Mouse (Mus musculus) limb, embryonic 12.5 days (tissue): ENCODE measurements at regions not wholly inside any gene's neighbourhood (a gene's known extent, or its start where the extent isn't known, plus 50 kb on each side); places are given as distances from the start of the nearest gene placed in this dataset.

Source experiments
- ATAC-seq: fragments of 200-750 bp; cut with Nextera tagmentation; 2 replicates; pipeline ENCODE4 v1.8.0; 2017; ENCODE audit warnings: low read depth, moderate TSS enrichment; ENCODE audit not compliant: insufficient number of reproducible peaks, insufficient read depth, low FRiP score, low TSS enrichment
- H3K27ac ChIP-seq: fragments of 300-500 bp; sonication (generic); 2 replicates; pipeline ENCODE4 v1.5.1; 2016; ENCODE audit warnings: mild to moderate bottlenecking, moderate library complexity
- H3K27me3 ChIP-seq: fragments of 300-500 bp; sonication (generic); 2 replicates; pipeline ENCODE4 v1.6.1; 2016; ENCODE audit warnings: mild to moderate bottlenecking, moderate library complexity
- H3K36me3 ChIP-seq: fragments of 300-500 bp; sonication (generic); 2 replicates; pipeline ENCODE4 v1.6.1; 2016; ENCODE audit warnings: mild to moderate bottlenecking, moderate library complexity
- H3K4me1 ChIP-seq: fragments of 300-500 bp; sonication (generic); replicated peaks from 2 replicates; pipeline ENCODE4 v1.6.1; 2016
- H3K4me2 ChIP-seq: fragments of 300-500 bp; sonication (generic); 2 replicates; pipeline ENCODE4 v1.6.1; 2016; ENCODE audit warnings: mild to moderate bottlenecking, moderate library complexity
- H3K4me3 ChIP-seq: fragments of 300-500 bp; sonication (generic); replicated peaks from 2 replicates; pipeline ENCODE4 v1.5.1; 2016; ENCODE audit warnings: mild to moderate bottlenecking
- H3K9ac ChIP-seq: fragments of 300-500 bp; sonication (generic); replicated peaks from 2 replicates; pipeline ENCODE4 v1.6.1; 2016; ENCODE audit warnings: mild to moderate bottlenecking, moderate library complexity
- H3K9me3 ChIP-seq: fragments of 300-500 bp; sonication (generic); 2 replicates; pipeline ENCODE4 v1.6.1; 2016; ENCODE audit warnings: mild to moderate bottlenecking, moderate library complexity
- WGBS: fragments of 180-500 bp; shearing (Covaris S2); methylation state at CpG from one replicate; pipeline ENCODE4 v1.1.7; 2016; 5-methylcytosine and 5-hydroxymethylcytosine counted together

GRCm38 (mm10) chr3:104712711-104713110, 68.1 kb upstream of the Ppm1j start:
- Histone ChIP-seq H3K27ac (no peak overlapping the region), H3K9me3 (no peaks in the 10 kb centered on the region), H3K4me2 (no peak overlapping the region), H3K4me1 (peaks cover 2% of the 10 kb centered on the region; the same call in 1 of the 2 replicates), H3K4me3 (no peak overlapping the region), H3K9ac (no peak overlapping the region), H3K36me3 (no peaks in the 10 kb centered on the region), H3K27me3 (no peaks in the 10 kb centered on the region; the same call in 1 of the 2 replicates)
- no peak for ATAC-seq
- 72% methylated on average over 3 of the region's 3 CpGs for WGBS

- 24% methylated on average over 8 of the region's 8 CpGs for WGBS
- H3K4me2 ChIP-seq: peak overlapping the region; percentile 52
- H3K36me3 ChIP-seq: no peaks in the 10 kb centered on the region
- H3K9me3 ChIP-seq: no peaks in the 10 kb centered on the region
- ATAC-seq: peak; percentile 68; the same call in 1 of the 2 replicates
- H3K4me3 ChIP-seq: peak overlapping the region; percentile 9
- H3K9ac ChIP-seq: peak overlapping the region; percentile 2; the same call in 1 of the 2 replicates
- no peaks in the 10 kb centered on the region; the same call in 1 of the 2 replicates for H3K27me3 ChIP-seq
- no peaks in the 10 kb centered on the region; the same call in 1 of the 2 replicates for H3K4me1 ChIP-seq
- H3K27ac ChIP-seq: no peak overlapping the region
Measured at GRCm38 (mm10) chr3:104713836-104714631, 66.8 kb upstream of the Ppm1j start.

GRCm38 (mm10) chr3:104714679-104715326, 66.1 kb upstream of the Ppm1j start:
- WGBS: 56% methylated on average over 11 of the region's 11 CpGs
- peak overlapping the region; percentile 2; the same call in 1 of the 2 replicates for H3K9ac ChIP-seq
- ATAC-seq: no peak
- H3K4me3 ChIP-seq: peak overlapping the region; percentile 9
- no peaks in the 10 kb centered on the region for H3K9me3 ChIP-seq
- H3K4me1 ChIP-seq: no peaks in the 10 kb centered on the region; the same call in 1 of the 2 replicates
- H3K27me3 ChIP-seq: no peaks in the 10 kb centered on the region; the same call in 1 of the 2 replicates
- peak overlapping the region; percentile 52 for H3K4me2 ChIP-seq
- H3K36me3 ChIP-seq: no peaks in the 10 kb centered on the region
- no peak overlapping the region for H3K27ac ChIP-seq
